Mouse (Mus musculus): ENCODE measurements around the gene Fbn1. TPM values are rescaled to one million over a fixed set of nuclear protein-coding genes. Genes with fewer than 3 reads are reported as not detected.
A peak's percentile ranks its signal among the peaks of the same experiment; 100 is the strongest.

Gene Fbn1
- total RNA-seq, 1 experiment from 2014 or later: 0.99 TPM

- ATAC-seq (replicated peaks in 1 of 2; ENCODE audit: insufficient read depth in 1 of 2, low FRiP score in 2 of 2, low TSS enrichment in 1 of 2, low read depth in 1 of 2, poor library complexity in 2 of 2, severe bottlenecking in 2 of 2): no peak
Observed at GRCm38 (mm10) chr2:125384415-125384814, 123.4 kb downstream of the Fbn1 start.

- ATAC-seq (replicated peaks in 1 of 2; ENCODE audit: insufficient read depth in 1 of 2, low FRiP score in 2 of 2, low TSS enrichment in 1 of 2, low read depth in 1 of 2, poor library complexity in 2 of 2, severe bottlenecking in 2 of 2): no peak
Observed at GRCm38 (mm10) chr2:125383273-125383641, 124.5 kb downstream of the Fbn1 start.

- ATAC-seq (replicated peaks in 1 of 2; ENCODE audit: insufficient read depth in 1 of 2, low FRiP score in 2 of 2, low TSS enrichment in 1 of 2, low read depth in 1 of 2, poor library complexity in 2 of 2, severe bottlenecking in 2 of 2): no peak
Observed at GRCm38 (mm10) chr2:125382613-125383272, 125.0 kb downstream of the Fbn1 start.

GRCm38 (mm10) chr2:125380086-125380485 is 127.7 kb downstream of the Fbn1 start:
- ATAC-seq (replicated peaks in 1 of 2; ENCODE audit: insufficient read depth in 1 of 2, low FRiP score in 2 of 2, low TSS enrichment in 1 of 2, low read depth in 1 of 2, poor library complexity in 2 of 2, severe bottlenecking in 2 of 2): no peak

- ATAC-seq (replicated peaks in 1 of 2; ENCODE audit: insufficient read depth in 1 of 2, low FRiP score in 2 of 2, low TSS enrichment in 1 of 2, low read depth in 1 of 2, poor library complexity in 2 of 2, severe bottlenecking in 2 of 2): no peak
Observed at GRCm38 (mm10) chr2:125379206-125379605, 128.6 kb downstream of the Fbn1 start.

GRCm38 (mm10) chr2:125375926-125376325 is 131.9 kb downstream of the Fbn1 start:
- ATAC-seq (replicated peaks in 1 of 2; ENCODE audit: insufficient read depth in 1 of 2, low FRiP score in 2 of 2, low TSS enrichment in 1 of 2, low read depth in 1 of 2, poor library complexity in 2 of 2, severe bottlenecking in 2 of 2): no peak

- no peak for ATAC-seq (replicated peaks in 1 of 2; ENCODE audit: insufficient read depth in 1 of 2, low FRiP score in 2 of 2, low TSS enrichment in 1 of 2, low read depth in 1 of 2, poor library complexity in 2 of 2, severe bottlenecking in 2 of 2)
Observed at GRCm38 (mm10) chr2:125375301-125375700, 132.5 kb downstream of the Fbn1 start.

- ATAC-seq (replicated peaks in 1 of 2; ENCODE audit: insufficient read depth in 1 of 2, low FRiP score in 2 of 2, low TSS enrichment in 1 of 2, low read depth in 1 of 2, poor library complexity in 2 of 2, severe bottlenecking in 2 of 2): no peak
Observed at GRCm38 (mm10) chr2:125369666-125370065, 138.1 kb downstream of the Fbn1 start.

- no peak for ATAC-seq (replicated peaks in 1 of 2; ENCODE audit: insufficient read depth in 1 of 2, low FRiP score in 2 of 2, low TSS enrichment in 1 of 2, low read depth in 1 of 2, poor library complexity in 2 of 2, severe bottlenecking in 2 of 2)
Observed at GRCm38 (mm10) chr2:125368616-125369015, 139.2 kb downstream of the Fbn1 start.

GRCm38 (mm10) chr2:125361661-125362060 is 146.1 kb downstream of the Fbn1 start:
- peak; percentile 91 to 93 for ATAC-seq (replicated peaks in 1 of 2; ENCODE audit: insufficient read depth in 1 of 2, low FRiP score in 2 of 2, low TSS enrichment in 1 of 2, low read depth in 1 of 2, poor library complexity in 2 of 2, severe bottlenecking in 2 of 2)

- no peak for ATAC-seq (replicated peaks in 1 of 2; ENCODE audit: insufficient read depth in 1 of 2, low FRiP score in 2 of 2, low TSS enrichment in 1 of 2, low read depth in 1 of 2, poor library complexity in 2 of 2, severe bottlenecking in 2 of 2)
Observed at GRCm38 (mm10) chr2:125356486-125356885, 151.3 kb downstream of the Fbn1 start.

GRCm38 (mm10) chr2:125356068-125356467 is 151.7 kb downstream of the Fbn1 start:
- ATAC-seq (replicated peaks in 1 of 2; ENCODE audit: insufficient read depth in 1 of 2, low FRiP score in 2 of 2, low TSS enrichment in 1 of 2, low read depth in 1 of 2, poor library complexity in 2 of 2, severe bottlenecking in 2 of 2): no peak

GRCm38 (mm10) chr2:125355216-125355971 is 152.4 kb downstream of the Fbn1 start:
- ATAC-seq (replicated peaks in 1 of 2; ENCODE audit: insufficient read depth in 1 of 2, low FRiP score in 2 of 2, low TSS enrichment in 1 of 2, low read depth in 1 of 2, poor library complexity in 2 of 2, severe bottlenecking in 2 of 2): no peak

- ATAC-seq (replicated peaks in 1 of 2; ENCODE audit: insufficient read depth in 1 of 2, low FRiP score in 2 of 2, low TSS enrichment in 1 of 2, low read depth in 1 of 2, poor library complexity in 2 of 2, severe bottlenecking in 2 of 2): no peak
Observed at GRCm38 (mm10) chr2:125354587-125354986, 153.2 kb downstream of the Fbn1 start.

GRCm38 (mm10) chr2:125349144-125349543 is 158.6 kb downstream of the Fbn1 start:
- no peak for ATAC-seq (replicated peaks in 1 of 2; ENCODE audit: insufficient read depth in 1 of 2, low FRiP score in 2 of 2, low TSS enrichment in 1 of 2, low read depth in 1 of 2, poor library complexity in 2 of 2, severe bottlenecking in 2 of 2)

- no peak for ATAC-seq (replicated peaks in 1 of 2; ENCODE audit: insufficient read depth in 1 of 2, low FRiP score in 2 of 2, low TSS enrichment in 1 of 2, low read depth in 1 of 2, poor library complexity in 2 of 2, severe bottlenecking in 2 of 2)
Observed at GRCm38 (mm10) chr2:125342181-125342950, 165.4 kb downstream of the Fbn1 start.

- ATAC-seq (replicated peaks in 1 of 2; ENCODE audit: insufficient read depth in 1 of 2, low FRiP score in 2 of 2, low TSS enrichment in 1 of 2, low read depth in 1 of 2, poor library complexity in 2 of 2, severe bottlenecking in 2 of 2): no peak
Observed at GRCm38 (mm10) chr2:125340381-125340780, 167.4 kb downstream of the Fbn1 start.

GRCm38 (mm10) chr2:125337239-125337638 is 170.6 kb downstream of the Fbn1 start:
- no peak for ATAC-seq (replicated peaks in 1 of 2; ENCODE audit: insufficient read depth in 1 of 2, low FRiP score in 2 of 2, low TSS enrichment in 1 of 2, low read depth in 1 of 2, poor library complexity in 2 of 2, severe bottlenecking in 2 of 2)

Measured in hematopoietic stem cell, adult 5-6 weeks (primary cell).